Mouse (Mus musculus) megakaryocyte, embryonic 14.5 days (primary cell): ENCODE results near the gene Msh2.

ENCODE experiments used
- FLI1 ChIP-seq: IDR thresholded peaks from 2 replicates; pipeline ENCODE4 v1.6.1; 2012; ENCODE audit warnings: low read length, inconsistent platforms, mixed read lengths
- GATA1 ChIP-seq: IDR thresholded peaks from 3 replicates; pipeline ENCODE4 v1.6.1; 2012; ENCODE audit warnings: mixed read lengths, low read length, inconsistent platforms, borderline replicate concordance

DNA sequence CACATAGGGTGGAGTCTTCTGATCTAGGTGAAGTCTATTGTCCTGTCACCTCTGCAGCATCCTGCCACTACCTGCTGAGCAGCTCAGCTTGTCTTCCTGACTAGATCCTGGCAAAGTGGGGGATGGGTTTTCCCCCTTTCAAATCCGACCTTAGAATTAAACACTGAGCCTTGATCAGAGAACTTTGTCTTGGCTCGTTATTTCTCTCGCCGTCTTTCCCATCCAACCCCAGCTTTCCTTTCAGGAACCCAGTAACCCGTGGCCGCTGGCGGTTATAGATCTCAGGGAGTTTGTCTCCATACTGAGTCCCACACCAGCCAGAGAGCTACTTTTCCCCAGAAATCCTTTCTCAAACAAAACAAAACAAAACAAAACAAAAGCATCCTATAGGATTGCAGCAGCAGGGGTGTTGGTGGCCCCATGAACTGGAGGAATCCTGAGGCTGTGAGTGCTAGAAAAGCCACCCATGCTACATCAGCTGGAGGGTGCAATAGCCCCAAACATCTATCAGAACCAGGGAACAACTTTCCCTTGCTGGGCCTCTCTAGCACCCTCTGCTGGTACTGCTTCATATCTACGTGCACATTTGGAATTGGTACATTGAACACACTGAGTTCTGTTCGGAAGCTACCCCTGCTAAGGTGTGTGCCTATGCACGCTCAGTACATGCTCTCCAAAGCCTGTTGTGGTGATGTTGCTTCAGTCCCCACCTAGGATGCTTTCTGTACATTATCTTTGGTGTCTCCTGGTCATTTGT lies 6.9 kb upstream of the Msh2 start:
- TF ChIP-seq GATA1 (no peak), FLI1 (no peak)
